22 mouse cellular contexts compared by ENCODE assay signal in genomic region chr3:51773587-51773986, GRCm38 (mm10).
"Had no signal": no experiment of that assay in that cellular context is flagged by ENCODE, and none has a peak within 500 bp of the region (broad histone marks: within the 10 kb centered on the region; RNA-seq: fewer than 3 reads in every experiment).

No protein-coding gene starts in this region.

- H3K9ac ChIP-seq: kidney, embryonic 15.5 days; limb, embryonic 12.5 days; limb, embryonic 15.5 days; liver, embryonic 14.5 days; liver, postnatal 0 days; lung, embryonic 14.5 days had no signal

- ATAC-seq: liver, postnatal 0 days; lung, postnatal 0 days had no signal

- DNase-seq: kidney, adult 8-10 months; kidney, postnatal 10 days; kidney, postnatal 36 days; layer of hippocampus, postnatal 36 days; left cerebral cortex, postnatal 4 days; liver, postnatal 0 days; lung, embryonic 14.5 days; lung, postnatal 36 days; midbrain, embryonic 14.5 days; right cerebral cortex, adult 18-20 months; right cerebral cortex, postnatal 14 days; right cerebral cortex, postnatal 4 days; thymus, adult 2 months; thymus, postnatal 25 days had no signal

- H3K27me3 ChIP-seq: kidney, embryonic 15.5 days; limb, embryonic 12.5 days; limb, embryonic 15.5 days had no signal

- H3K4me3 ChIP-seq: kidney, embryonic 15.5 days; left cerebral cortex, adult 2 months; limb, embryonic 12.5 days; limb, embryonic 15.5 days had no signal

- H3K36me3 ChIP-seq: kidney, embryonic 15.5 days; limb, embryonic 15.5 days had no signal

- H3K9me3 ChIP-seq: kidney, embryonic 15.5 days; limb, embryonic 15.5 days had no signal

- H3K27ac ChIP-seq: kidney, embryonic 15.5 days; left cerebral cortex, adult 2 months; limb, embryonic 12.5 days; limb, embryonic 15.5 days; liver, embryonic 14.5 days; stomach, postnatal 0 days had no signal

- H3K4me2 ChIP-seq: kidney, embryonic 15.5 days; limb, embryonic 12.5 days; limb, embryonic 15.5 days; liver, embryonic 11.5 days; lung, embryonic 14.5 days had no signal
